19 mouse cellular contexts compared by ENCODE assay signal in the genomic region with DNA sequence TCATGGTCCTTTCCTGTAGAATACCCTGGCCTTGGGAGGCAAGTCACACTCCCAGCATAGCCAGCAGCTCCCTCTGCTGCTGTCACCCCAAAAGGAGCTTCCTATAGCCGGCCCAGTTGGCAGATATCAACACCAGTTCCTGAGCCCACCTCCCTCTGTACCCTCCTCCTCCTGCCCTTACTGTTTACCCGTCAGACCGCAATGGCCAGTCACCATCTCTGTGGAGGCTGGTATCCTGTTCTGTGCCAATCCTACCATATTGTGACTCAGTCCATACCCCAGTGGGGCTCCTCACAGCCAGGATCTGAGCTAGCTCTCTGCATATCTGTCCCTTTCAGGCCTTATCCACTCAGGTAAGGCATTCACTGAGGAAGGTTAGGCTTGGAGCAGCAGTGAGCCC. TPM values are rescaled to one million over a fixed set of nuclear protein-coding genes. Genes with fewer than 3 reads are reported as not detected.
DNase-seq lines count a peak whose midpoint lies in the region; TF ChIP-seq lines count a peak whose summit lies in the region.
"Had no signal": no experiment of that assay in that cellular context is flagged by ENCODE, and none has a peak within 500 bp of the region (broad histone marks: within the 10 kb centered on the region; RNA-seq: fewer than 3 reads in every experiment).

No protein-coding gene starts in this region.

- DNase-seq in cerebellum, adult 2 months, result peak in 1 of 2 experiments; percentile 51
- DNase-seq in cerebellum, adult 11 months, result no peak
- DNase-seq in 416B (ENCODE audit: low read depth), result peak; percentile 57
- DNase-seq in brain, adult 2 months (ENCODE audit: low read depth, low spot score), result peak; percentile 45
- no peak for DNase-seq in urinary bladder, postnatal 36 days (ENCODE audit: low spot score in 2 of 2)
- DNase-seq: adrenal gland, adult 8-10 months; adrenal gland, postnatal 14 days; adrenal gland, postnatal 36 days; B cell, adult 2 months; cerebellum, adult 9-10 months; cerebellum, postnatal 10 days; embryo, embryonic 11 days had no signal

- no peak for TF ChIP-seq POLR2A in cerebellum, adult 2 months (IDR thresholded peaks at IDR 0.05; ENCODE audit: borderline replicate concordance, insufficient read depth, low read length)

- H3K27ac ChIP-seq in cerebellum, adult 2 months (ENCODE audit: insufficient read depth, low read length), result peak overlapping the region; percentile 9
- H3K27ac ChIP-seq: embryonic facial prominence, embryonic 13.5 days; embryonic facial prominence, embryonic 15.5 days; forebrain, embryonic 10.5 days; forebrain, embryonic 12.5 days had no signal

- no peaks in the 10 kb centered on the region for H3K27me3 ChIP-seq in cerebellum, adult 2 months (ENCODE audit: control insufficient read depth, insufficient read depth, low read length)
- H3K27me3 ChIP-seq: CH12.LX; embryonic facial prominence, embryonic 13.5 days; embryonic facial prominence, embryonic 15.5 days; forebrain, embryonic 12.5 days; Patski had no signal

- no peak overlapping the region for H3K4me3 ChIP-seq in cerebellum, adult 2 months (replicated peaks; ENCODE audit: insufficient read depth, low read depth, low read length)
- H3K4me3 ChIP-seq: embryonic facial prominence, embryonic 13.5 days; embryonic facial prominence, embryonic 15.5 days; erythroblast, embryonic 14.5 days; forebrain, embryonic 10.5 days; forebrain, embryonic 12.5 days had no signal

- peaks cover 27% of the 10 kb centered on the region for H3K4me1 ChIP-seq in cerebellum, adult 2 months (ENCODE audit: control insufficient read depth, insufficient read depth, low read length)
- H3K4me1 ChIP-seq: embryonic facial prominence, embryonic 13.5 days; embryonic facial prominence, embryonic 15.5 days; forebrain, embryonic 10.5 days; forebrain, embryonic 12.5 days had no signal

- no peak for TF ChIP-seq CTCF in cerebellum, adult 2 months (IDR thresholded peaks at IDR 0.05; ENCODE audit: borderline replicate concordance, insufficient read depth, low read depth, low read length)

- 17% methylated on average over 3 of the region's 3 CpGs for whole genome bisulfite sequencing in cerebellum, adult 2 months

RNA-seq across cellular contexts. Expression of a gene that starts 14.3 kb away (rescaled TPM):
- polyA plus RNA-seq in cerebellum, adult 2 months (2012; rRNA removed), result 118 and 124 TPM in 2 replicates

RNA-seq across cellular contexts. Expression of a gene that starts 28.7 kb away (rescaled TPM):
- 22.5 and 24.2 TPM in 2 replicates for polyA plus RNA-seq in cerebellum, adult 2 months (2012; rRNA removed)

Comparison
In these comparisons a context has a peak if more than half of its experiments do, and no peak if none do; other contexts are left out.
1. DNase-seq: peak in 416B (single experiment) and brain, adult 2 months (single experiment); none in cerebellum, adult 11 months (single experiment) and urinary bladder, postnatal 36 days (0 of 2).